Mouse (Mus musculus) heart, embryonic 12.5 days (tissue): ENCODE results near the gene Mfn1. TPM values are rescaled to one million over a fixed set of nuclear protein-coding genes. Genes with fewer than 3 reads are reported as not detected.

ENCODE experiments used
- ATAC-seq: fragments of 200-750 bp; cut with Nextera tagmentation; 2 replicates; pipeline ENCODE4 v1.8.0; 2017; ENCODE audit warnings: moderate TSS enrichment, moderate library complexity; ENCODE audit not compliant: insufficient number of reproducible peaks, low FRiP score
- H3K27ac ChIP-seq: fragments of 300-500 bp; sonication (generic); 2 replicates; pipeline ENCODE4 v1.5.1; 2016; ENCODE audit warnings: mild to moderate bottlenecking, moderate library complexity; ENCODE audit not compliant: poor library complexity, severe bottlenecking
- H3K27me3 ChIP-seq: fragments of 300-500 bp; sonication (generic); replicated peaks from 2 replicates; pipeline ENCODE4 v1.6.1; 2016; ENCODE audit warnings: mild to moderate bottlenecking, moderate library complexity
- H3K36me3 ChIP-seq: fragments of 300-500 bp; sonication (generic); 2 replicates; pipeline ENCODE4 v1.6.1; 2016; ENCODE audit warnings: mild to moderate bottlenecking, moderate library complexity
- H3K4me1 ChIP-seq: fragments of 300-500 bp; sonication (generic); replicated peaks from 2 replicates; pipeline ENCODE4 v1.6.1; 2016; ENCODE audit warnings: mild to moderate bottlenecking
- H3K4me2 ChIP-seq: fragments of 300-500 bp; sonication (generic); 2 replicates; pipeline ENCODE4 v1.6.1; 2016; ENCODE audit warnings: mild to moderate bottlenecking, moderate library complexity
- H3K4me3 ChIP-seq: fragments of 300-500 bp; sonication (generic); 2 replicates; pipeline ENCODE4 v1.5.1; 2016; ENCODE audit warnings: mild to moderate bottlenecking
- H3K9ac ChIP-seq: fragments of 300-500 bp; sonication (generic); 2 replicates; pipeline ENCODE4 v1.6.1; 2016; ENCODE audit warnings: mild to moderate bottlenecking, moderate library complexity
- H3K9me3 ChIP-seq: fragments of 300-500 bp; sonication (generic); replicated peaks from 2 replicates; pipeline ENCODE4 v1.6.1; 2016; ENCODE audit warnings: mild to moderate bottlenecking, moderate library complexity
- WGBS: fragments of 180-500 bp; shearing (Covaris S2); methylation state at CpG from one replicate; pipeline ENCODE4 v1.1.7; 2016; 5-methylcytosine and 5-hydroxymethylcytosine counted together
- polyA plus RNA-seq: library from polyadenylated mRNA; unstranded; fragments of >200 nt; fragmentation: Nextera tagmentation; extraction: Ambion mirVana; gene quantifications from 2 replicates; pipeline ENCODE4 v1.2.1, GENCODE M21; 2016

Gene Mfn1
- polyA plus RNA-seq, 1 experiment from 2014 or later = 85.5 TPM

GRCm38 (mm10) chr3:32512686-32513284 lies 16.5 kb upstream of the Mfn1 start:
- Histone ChIP-seq H3K4me2 (no peak overlapping the region), H3K9ac (no peak overlapping the region), H3K4me3 (no peak overlapping the region), H3K27me3 (no peaks in the 10 kb centered on the region), H3K4me1 (peaks cover 22% of the 10 kb centered on the region), H3K27ac (no peak overlapping the region), H3K9me3 (no peaks in the 10 kb centered on the region), H3K36me3 (peaks cover 30% of the 10 kb centered on the region)
- WGBS = 80% methylated on average over 7 of the region's 7 CpGs
- ATAC-seq = no peak

GRCm38 (mm10) chr3:32513528-32513927 lies 15.7 kb upstream of the Mfn1 start:
- H3K27me3 ChIP-seq = no peaks in the 10 kb centered on the region
- ATAC-seq = no peak

GRCm38 (mm10) chr3:32527181-32527580 lies 2.1 kb upstream of the Mfn1 start:
- Histone ChIP-seq H3K4me3 (no peak overlapping the region), H3K27me3 (no peaks in the 10 kb centered on the region), H3K9ac (no peak overlapping the region), H3K4me2 (no peak overlapping the region), H3K9me3 (0 out of 2 replicates have a peak, but pooled peaks cover 12% of the 10 kb centered on the region), H3K27ac (no peak overlapping the region), H3K4me1 (no peaks in the 10 kb centered on the region), H3K36me3 (peaks cover 27% of the 10 kb centered on the region)
- no peak for ATAC-seq
- 84% methylated on average over 4 of the region's 4 CpGs for WGBS

More at GRCm38 (mm10) chr3:32513528-32513927, 15.7 kb upstream of the Mfn1 start:
- Histone ChIP-seq H3K4me1 (peaks cover 22% of the 10 kb centered on the region), H3K9me3 (no peaks in the 10 kb centered on the region), H3K9ac (no peak overlapping the region), H3K27ac (no peak overlapping the region), H3K4me2 (no peak overlapping the region), H3K36me3 (peaks cover 35% of the 10 kb centered on the region), H3K4me3 (no peak overlapping the region)

GRCm38 (mm10) chr3:32530041-32530440 lies 776 bp downstream of the Mfn1 start:
- Histone ChIP-seq H3K36me3 (peaks cover 29% of the 10 kb centered on the region), H3K4me2 (peak overlapping the region; percentile 71), H3K4me3 (peak overlapping the region; percentile 97), H3K4me1 (no peaks in the 10 kb centered on the region), H3K9me3 (0 out of 2 replicates have a peak, but pooled peaks cover 11% of the 10 kb centered on the region), H3K27ac (no peak overlapping the region), H3K9ac (peak overlapping the region; percentile 97), H3K27me3 (no peaks in the 10 kb centered on the region)
- WGBS = 12% methylated on average over 5 of the region's 5 CpGs
- ATAC-seq = no peak

GRCm38 (mm10) chr3:32535692-32536091 lies 6.4 kb downstream of the Mfn1 start:
- Histone ChIP-seq H3K4me3 (no peak overlapping the region), H3K9me3 (no peaks in the 10 kb centered on the region), H3K4me1 (0 out of 2 replicates have a peak, but pooled peaks cover 5% of the 10 kb centered on the region), H3K27me3 (no peaks in the 10 kb centered on the region), H3K9ac (no peak overlapping the region), H3K36me3 (peaks cover 71% of the 10 kb centered on the region), H3K27ac (no peak overlapping the region), H3K4me2 (no peak overlapping the region)
- WGBS = 43% methylated on average over 1 of the region's 1 CpGs
- no peak for ATAC-seq

GRCm38 (mm10) chr3:32537556-32537955 lies 8.3 kb downstream of the Mfn1 start:
- H3K4me1 ChIP-seq = 0 out of 2 replicates have a peak, but pooled peaks cover 5% of the 10 kb centered on the region
- H3K9me3 ChIP-seq = no peaks in the 10 kb centered on the region
- ATAC-seq = no peak
- WGBS = 58% methylated on average over 1 of the region's 1 CpGs
- H3K9ac ChIP-seq = no peak overlapping the region
- peaks cover 78% of the 10 kb centered on the region for H3K36me3 ChIP-seq
- H3K27me3 ChIP-seq = no peaks in the 10 kb centered on the region
- no peak overlapping the region for H3K4me3 ChIP-seq
- H3K4me2 ChIP-seq = no peak overlapping the region
- no peak overlapping the region for H3K27ac ChIP-seq

- no peak overlapping the region for H3K27ac ChIP-seq
- H3K36me3 ChIP-seq = peaks cover 79% of the 10 kb centered on the region
- H3K9me3 ChIP-seq = no peaks in the 10 kb centered on the region
- 0 out of 2 replicates have a peak, but pooled peaks cover 5% of the 10 kb centered on the region for H3K4me1 ChIP-seq
- H3K27me3 ChIP-seq = no peaks in the 10 kb centered on the region
- WGBS = 85% methylated on average over 5 of the region's 5 CpGs
- no peak overlapping the region for H3K9ac ChIP-seq
- no peak for ATAC-seq
- H3K4me3 ChIP-seq = no peak overlapping the region
- no peak overlapping the region for H3K4me2 ChIP-seq
Observed at GRCm38 (mm10) chr3:32538091-32538490, 8.8 kb downstream of the Mfn1 start.

GRCm38 (mm10) chr3:32553061-32553460 lies 23.8 kb downstream of the Mfn1 start:
- H3K9me3 ChIP-seq = no peaks in the 10 kb centered on the region
- H3K27ac ChIP-seq = no peak overlapping the region
- ATAC-seq = no peak
- H3K4me3 ChIP-seq = no peak overlapping the region
- no peaks in the 10 kb centered on the region for H3K4me1 ChIP-seq
- H3K27me3 ChIP-seq = no peaks in the 10 kb centered on the region
- H3K4me2 ChIP-seq = no peak overlapping the region
- no peak overlapping the region for H3K9ac ChIP-seq
- H3K36me3 ChIP-seq = peaks cover 62% of the 10 kb centered on the region
- 97% methylated on average over 1 of the region's 1 CpGs for WGBS

- no peak overlapping the region for H3K9ac ChIP-seq
- no peak overlapping the region for H3K27ac ChIP-seq
- no peaks in the 10 kb centered on the region for H3K4me1 ChIP-seq
- ATAC-seq = no peak
- no peak overlapping the region for H3K4me3 ChIP-seq
- H3K27me3 ChIP-seq = no peaks in the 10 kb centered on the region
- peaks cover 4% of the 10 kb centered on the region for H3K9me3 ChIP-seq
- WGBS = 88% methylated on average over 6 of the region's 6 CpGs
- no peak overlapping the region for H3K4me2 ChIP-seq
- H3K36me3 ChIP-seq = peaks cover 75% of the 10 kb centered on the region
Observed at GRCm38 (mm10) chr3:32563401-32563800, 34.1 kb downstream of the Mfn1 start.

GRCm38 (mm10) chr3:32573086-32573485 lies 43.8 kb downstream of the Mfn1 start:
- Histone ChIP-seq H3K9me3 (peaks cover 5% of the 10 kb centered on the region), H3K4me1 (0 out of 2 replicates have a peak, but pooled peaks cover 1% of the 10 kb centered on the region), H3K27ac (no peak overlapping the region), H3K9ac (no peak overlapping the region), H3K4me2 (no peak overlapping the region), H3K27me3 (no peaks in the 10 kb centered on the region), H3K4me3 (no peak overlapping the region), H3K36me3 (peaks cover 88% of the 10 kb centered on the region)
- 94% methylated on average over 2 of the region's 2 CpGs for WGBS
- ATAC-seq = no peak

- WGBS = 83% methylated on average over 9 of the region's 9 CpGs
- Histone ChIP-seq H3K27me3 (no peaks in the 10 kb centered on the region), H3K9ac (no peak overlapping the region), H3K4me2 (no peak overlapping the region), H3K9me3 (no peaks in the 10 kb centered on the region), H3K4me1 (0 out of 2 replicates have a peak, but pooled peaks cover 2% of the 10 kb centered on the region), H3K27ac (no peak overlapping the region), H3K36me3 (peaks cover 82% of the 10 kb centered on the region), H3K4me3 (no peak overlapping the region)
- ATAC-seq = no peak
Observed at GRCm38 (mm10) chr3:32573881-32574280, 44.6 kb downstream of the Mfn1 start.

- 89% methylated on average over 3 of the region's 3 CpGs for WGBS
- Histone ChIP-seq H3K9ac (no peak overlapping the region), H3K27me3 (no peaks in the 10 kb centered on the region), H3K4me3 (no peak overlapping the region), H3K27ac (no peak overlapping the region), H3K4me2 (no peak overlapping the region), H3K9me3 (no peaks in the 10 kb centered on the region), H3K4me1 (peaks cover 6% of the 10 kb centered on the region; the same call in 1 of the 2 replicates), H3K36me3 (peaks cover 74% of the 10 kb centered on the region)
- no peak for ATAC-seq
Observed at GRCm38 (mm10) chr3:32575151-32575550, 45.9 kb downstream of the Mfn1 start.
